Comparison of ENCODE assay signal across 19 mouse cellular contexts in genomic region chr10:95989731-95990130, GRCm38 (mm10). TPM values are rescaled to one million over a fixed set of nuclear protein-coding genes. Genes with fewer than 3 reads are reported as not detected.
A peak's percentile ranks its signal among the peaks of the same experiment; 100 is the strongest.
DNase-seq lines count a peak whose midpoint lies in the region; ATAC-seq and TF ChIP-seq lines count a peak whose summit lies in the region.
"Had no signal": no experiment of that assay in that cellular context is flagged by ENCODE, and none has a peak within 500 bp of the region (broad histone marks: within the 10 kb centered on the region; RNA-seq: fewer than 3 reads in every experiment).

No protein-coding gene starts in this region.

- no peak for ATAC-seq in hindbrain, postnatal 0 days
- no peak for ATAC-seq in hindbrain, embryonic 14.5 days (ENCODE audit: low FRiP score)
- no peak for ATAC-seq in intestine, embryonic 16.5 days
- ATAC-seq: forebrain, embryonic 15.5 days; hindbrain, embryonic 16.5 days had no signal

- WGBS in hindbrain, postnatal 0 days: 53% methylated on average over 1 of the region's 1 CpGs
- 88% methylated on average over 1 of the region's 1 CpGs for WGBS in hindbrain, embryonic 14.5 days
- 90% methylated on average over 1 of the region's 1 CpGs for WGBS in intestine, embryonic 16.5 days

- no peak for TF ChIP-seq CTCF in hindbrain, postnatal 0 days (IDR thresholded peaks at IDR 0.05; ENCODE audit: low read depth)

- no peaks in the 10 kb centered on the region for H3K4me1 ChIP-seq in hindbrain, postnatal 0 days (ENCODE audit: insufficient read depth, low read length)
- no peaks in the 10 kb centered on the region for H3K4me1 ChIP-seq in hindbrain, embryonic 14.5 days (replicated peaks; ENCODE audit: control insufficient read depth, insufficient read depth, low read length)
- H3K4me1 ChIP-seq in intestine, embryonic 16.5 days (ENCODE audit: control insufficient read depth, insufficient read depth, low read length): no peaks in the 10 kb centered on the region
- H3K4me1 ChIP-seq: embryonic facial prominence, embryonic 13.5 days; forebrain, embryonic 15.5 days; heart, embryonic 13.5 days had no signal

- no peaks in the 10 kb centered on the region for H3K36me3 ChIP-seq in hindbrain, postnatal 0 days (ENCODE audit: insufficient read depth, low read length)
- no peaks in the 10 kb centered on the region for H3K36me3 ChIP-seq in hindbrain, embryonic 14.5 days (replicated peaks; ENCODE audit: control insufficient read depth, insufficient read depth)
- H3K36me3 ChIP-seq in intestine, embryonic 16.5 days (ENCODE audit: control insufficient read depth, insufficient read depth, low read length): no peaks in the 10 kb centered on the region; the same call in 1 of the 2 replicates
- H3K36me3 ChIP-seq: forebrain, embryonic 15.5 days had no signal

- DNase-seq in hindbrain, postnatal 0 days (ENCODE audit: low spot score): peak; percentile 10
- no peak for DNase-seq in hindbrain, embryonic 14.5 days (ENCODE audit: low spot score)
- DNase-seq in 3T3-L1 (ENCODE audit: low read depth, low spot score) (peak; percentile 53), NIH3T3 (ENCODE audit: low read depth) (peak; percentile 58)
- DNase-seq in fibroblast of lung, adult 2 months (ENCODE audit: low read depth): peak; percentile 19
- no peak for DNase-seq in cerebellum, adult 8-10 months
- DNase-seq: adrenal gland, adult 8-10 months; cerebellum, adult 11 months; cerebellum, adult 9-10 months; cerebellum, postnatal 25 days; gastrocnemius, postnatal 36 days; heart, adult 11 months; heart, postnatal 36 days; kidney, adult 18-20 months had no signal

- H3K27me3 ChIP-seq in hindbrain, postnatal 0 days (ENCODE audit: insufficient read depth, low read length): no peaks in the 10 kb centered on the region
- no peaks in the 10 kb centered on the region for H3K27me3 ChIP-seq in hindbrain, embryonic 14.5 days (ENCODE audit: control insufficient read depth, insufficient read depth, low read length)
- no peaks in the 10 kb centered on the region for H3K27me3 ChIP-seq in intestine, embryonic 16.5 days (replicated peaks; ENCODE audit: control insufficient read depth, insufficient read depth, low read length)
- H3K27me3 ChIP-seq: embryonic facial prominence, embryonic 13.5 days; forebrain, embryonic 15.5 days; heart, embryonic 13.5 days had no signal

- H3K4me2 ChIP-seq in hindbrain, postnatal 0 days (ENCODE audit: low read depth, low read length): no peak overlapping the region
- H3K4me2 ChIP-seq in hindbrain, embryonic 14.5 days (replicated peaks): no peak overlapping the region
- H3K4me2 ChIP-seq in intestine, embryonic 16.5 days (ENCODE audit: low read depth, low read length): no peak overlapping the region
- H3K4me2 ChIP-seq: embryonic facial prominence, embryonic 13.5 days; forebrain, embryonic 15.5 days; heart, embryonic 13.5 days had no signal

- no peak overlapping the region for H3K4me3 ChIP-seq in hindbrain, postnatal 0 days (ENCODE audit: low read length)
- H3K4me3 ChIP-seq in hindbrain, embryonic 14.5 days (replicated peaks; ENCODE audit: low read length): no peak overlapping the region
- H3K4me3 ChIP-seq in intestine, embryonic 16.5 days (ENCODE audit: low read length): no peak overlapping the region
- H3K4me3 ChIP-seq: embryonic facial prominence, embryonic 13.5 days; forebrain, embryonic 15.5 days; heart, embryonic 13.5 days had no signal

- H3K27ac ChIP-seq in hindbrain, postnatal 0 days: no peak overlapping the region
- no peak overlapping the region for H3K27ac ChIP-seq in hindbrain, embryonic 14.5 days
- no peak overlapping the region for H3K27ac ChIP-seq in intestine, embryonic 16.5 days (ENCODE audit: low read length)
- H3K27ac ChIP-seq: embryonic facial prominence, embryonic 13.5 days; forebrain, embryonic 15.5 days; heart, embryonic 13.5 days had no signal

- H3K9me3 ChIP-seq in hindbrain, postnatal 0 days (ENCODE audit: low read length): no peaks in the 10 kb centered on the region
- no peaks in the 10 kb centered on the region for H3K9me3 ChIP-seq in hindbrain, embryonic 14.5 days (ENCODE audit: control insufficient read depth, low read length)
- H3K9me3 ChIP-seq in intestine, embryonic 16.5 days (ENCODE audit: control insufficient read depth, low read length): no peaks in the 10 kb centered on the region
- H3K9me3 ChIP-seq: embryonic facial prominence, embryonic 13.5 days; forebrain, embryonic 15.5 days; heart, embryonic 13.5 days had no signal

- no peak overlapping the region for H3K9ac ChIP-seq in hindbrain, postnatal 0 days (replicated peaks; ENCODE audit: low read length)
- H3K9ac ChIP-seq in hindbrain, embryonic 14.5 days: no peak overlapping the region
- H3K9ac ChIP-seq in intestine, embryonic 16.5 days (ENCODE audit: low read depth, low read length): no peak overlapping the region
- H3K9ac ChIP-seq: embryonic facial prominence, embryonic 13.5 days; forebrain, embryonic 15.5 days; heart, embryonic 13.5 days had no signal

RNA-seq across cellular contexts. Expression of gene Eea1, which starts 49.3 kb away (rescaled TPM):
- total RNA-seq in hindbrain, postnatal 0 days (2014; rRNA removed): 12.3 and 14.6 TPM in 2 replicates
- 27.3 and 27.5 TPM in 2 replicates for polyA plus RNA-seq in hindbrain, postnatal 0 days (2015; fragmentation: Nextera tagmentation; extraction: Ambion mirVana)
- 26.3 and 29.3 TPM in 2 replicates for polyA plus RNA-seq in hindbrain, embryonic 14.5 days (2014; fragmentation: Nextera tagmentation; extraction: Ambion mirVana)
- polyA plus RNA-seq in intestine, embryonic 16.5 days (2015; fragmentation: Nextera tagmentation; extraction: Ambion mirVana): 17.6 and 17.8 TPM in 2 replicates

Comparison
In these comparisons a context has a peak if more than half of its experiments do, and no peak if none do; other contexts are left out.
1. DNase-seq: peak in hindbrain, postnatal 0 days (single experiment), 3T3-L1 (single experiment), NIH3T3 (single experiment) and fibroblast of lung, adult 2 months (single experiment); none in hindbrain, embryonic 14.5 days (single experiment) and cerebellum, adult 8-10 months (single experiment).